Mouse (Mus musculus) neural tube, embryonic 15.5 days (tissue): ENCODE measurements around the gene Slc16a6. TPM values are rescaled to one million over a fixed set of nuclear protein-coding genes. Genes with fewer than 3 reads are reported as not detected.

Experiments used
- ATAC-seq: fragments of 200-750 bp; cut with Nextera tagmentation; 2 replicates; pipeline ENCODE4 v1.8.0; 2017; ENCODE audit warnings: mild to moderate bottlenecking, moderate TSS enrichment, moderate library complexity; ENCODE audit not compliant: low FRiP score
- H3K27ac ChIP-seq: fragments of 300-500 bp; sonication (generic); replicated peaks from 2 replicates; pipeline ENCODE4 v1.5.1; 2015; ENCODE audit warnings: mild to moderate bottlenecking, inconsistent platforms
- H3K27me3 ChIP-seq: fragments of 300-500 bp; sonication (generic); replicated peaks from 2 replicates; pipeline ENCODE4 v1.6.1; 2015; ENCODE audit warnings: inconsistent platforms
- H3K36me3 ChIP-seq: fragments of 300-500 bp; sonication (generic); 2 replicates; pipeline ENCODE4 v1.6.1; 2015; ENCODE audit warnings: inconsistent platforms
- H3K4me1 ChIP-seq: fragments of 300-500 bp; sonication (generic); 2 replicates; pipeline ENCODE4 v1.6.1; 2015; ENCODE audit warnings: inconsistent platforms
- H3K4me2 ChIP-seq: fragments of 300-500 bp; sonication (generic); 2 replicates; pipeline ENCODE4 v1.6.1; 2015; ENCODE audit warnings: inconsistent platforms, mild to moderate bottlenecking, moderate library complexity
- H3K4me3 ChIP-seq: fragments of 300-500 bp; sonication (generic); replicated peaks from 2 replicates; pipeline ENCODE4 v1.5.1; 2015; ENCODE audit warnings: mild to moderate bottlenecking, inconsistent platforms
- H3K9ac ChIP-seq: fragments of 300-500 bp; sonication (generic); replicated peaks from 2 replicates; pipeline ENCODE4 v1.6.1; 2015; ENCODE audit warnings: mild to moderate bottlenecking, inconsistent platforms
- H3K9me3 ChIP-seq: fragments of 300-500 bp; sonication (generic); replicated peaks from 2 replicates; pipeline ENCODE4 v1.6.1; 2016; ENCODE audit warnings: inconsistent platforms
- WGBS: fragments of 180-500 bp; shearing (Covaris S2); methylation state at CpG from one replicate; pipeline ENCODE4 v1.1.7; 2015; ENCODE audit warnings: mixed read lengths; 5-methylcytosine and 5-hydroxymethylcytosine counted together
- polyA plus RNA-seq: library from polyadenylated mRNA; unstranded; fragments of >200 nt; fragmentation: Nextera tagmentation; extraction: Ambion mirVana; gene quantifications from 2 replicates; pipeline ENCODE4 v1.2.1, GENCODE M21; 2015

Gene Slc16a6
- polyA plus RNA-seq, 1 experiment from 2014 or later, result 3.7 TPM

DNA sequence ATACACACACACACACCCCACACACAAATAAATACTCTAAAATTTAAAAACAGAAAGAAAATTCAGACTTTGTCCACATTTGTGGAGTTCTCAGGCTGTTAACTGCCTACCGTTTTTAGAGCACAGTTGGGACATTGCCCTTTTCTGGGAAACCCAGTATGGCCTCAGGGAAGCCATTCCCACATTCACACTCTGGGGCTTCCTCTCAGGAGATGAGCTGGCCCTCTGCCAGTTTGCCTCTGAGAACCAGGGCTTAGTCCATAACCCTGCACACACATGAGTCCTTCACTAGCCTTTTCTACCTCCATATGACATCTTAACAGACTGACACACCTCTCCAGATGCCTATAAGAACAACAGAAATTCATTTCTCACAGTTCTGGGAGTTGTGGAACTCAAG lies 50.1 kb downstream of the Slc16a6 start:
- 69% methylated on average over 1 of the region's 1 CpGs for WGBS
- 0 out of 2 replicates have a peak, but pooled peaks cover under 1% of the 10 kb centered on the region for H3K36me3 ChIP-seq
- H3K4me3 ChIP-seq, result no peak overlapping the region
- no peaks in the 10 kb centered on the region for H3K9me3 ChIP-seq
- no peak overlapping the region for H3K4me2 ChIP-seq
- H3K27ac ChIP-seq, result no peak overlapping the region
- H3K4me1 ChIP-seq, result peaks cover 14% of the 10 kb centered on the region
- ATAC-seq, result no peak
- H3K27me3 ChIP-seq, result no peaks in the 10 kb centered on the region
- H3K9ac ChIP-seq, result no peak overlapping the region

DNA sequence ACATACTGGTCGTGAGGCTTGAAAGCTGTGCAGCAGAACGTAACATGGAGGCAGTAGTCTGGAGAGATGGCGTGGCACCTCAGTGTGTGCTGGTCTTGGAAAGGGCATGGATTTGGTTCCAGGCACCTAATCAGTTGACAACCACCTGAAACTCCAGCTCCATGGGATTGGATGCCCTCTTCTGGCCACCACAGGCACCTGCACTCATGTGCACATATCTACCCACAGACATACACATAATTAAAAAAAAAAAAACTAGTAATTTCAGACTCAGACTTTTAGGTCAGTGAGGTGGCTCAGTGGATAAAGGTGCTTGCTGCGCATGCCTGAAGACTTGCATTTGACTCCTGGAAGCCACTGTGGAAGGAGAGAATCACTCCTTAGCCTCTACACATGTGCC lies 51.1 kb downstream of the Slc16a6 start:
- H3K9me3 ChIP-seq, result no peaks in the 10 kb centered on the region
- no peak overlapping the region for H3K4me3 ChIP-seq
- H3K4me1 ChIP-seq, result peaks cover 12% of the 10 kb centered on the region
- no peak overlapping the region for H3K27ac ChIP-seq
- 98% methylated on average over 4 of the region's 4 CpGs for WGBS
- no peaks in the 10 kb centered on the region for H3K27me3 ChIP-seq
- no peak overlapping the region for H3K4me2 ChIP-seq
- H3K9ac ChIP-seq, result no peak overlapping the region
- no peaks in the 10 kb centered on the region for H3K36me3 ChIP-seq
- ATAC-seq, result no peak

DNA sequence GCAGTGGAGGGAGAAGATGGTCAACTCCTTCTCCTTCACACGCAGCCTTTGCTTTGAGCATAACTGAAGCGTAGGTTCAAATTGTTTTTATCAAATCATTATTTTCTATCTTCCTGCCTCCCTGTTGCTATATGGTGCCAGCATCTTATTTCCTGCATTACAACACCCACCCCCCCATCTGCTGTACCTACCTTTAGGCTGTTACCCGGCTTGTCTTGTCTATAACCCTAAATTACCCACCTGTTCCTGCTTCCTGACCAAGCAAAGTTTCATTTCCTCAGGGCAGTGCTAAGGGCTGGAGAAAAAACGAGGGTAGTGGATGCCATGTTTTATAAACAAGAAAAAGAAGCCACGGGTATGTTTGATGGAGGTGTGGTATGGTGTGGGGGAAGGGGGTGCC lies 52.2 kb downstream of the Slc16a6 start:
- no peak overlapping the region for H3K4me2 ChIP-seq
- 80% methylated on average over 5 of the region's 5 CpGs for WGBS
- H3K27ac ChIP-seq, result no peak overlapping the region
- no peaks in the 10 kb centered on the region for H3K9me3 ChIP-seq
- no peaks in the 10 kb centered on the region for H3K27me3 ChIP-seq
- no peak overlapping the region for H3K4me3 ChIP-seq
- H3K36me3 ChIP-seq, result no peaks in the 10 kb centered on the region
- no peak for ATAC-seq
- H3K9ac ChIP-seq, result no peak overlapping the region
- 0 out of 2 replicates have a peak, but pooled peaks cover 5% of the 10 kb centered on the region for H3K4me1 ChIP-seq

DNA sequence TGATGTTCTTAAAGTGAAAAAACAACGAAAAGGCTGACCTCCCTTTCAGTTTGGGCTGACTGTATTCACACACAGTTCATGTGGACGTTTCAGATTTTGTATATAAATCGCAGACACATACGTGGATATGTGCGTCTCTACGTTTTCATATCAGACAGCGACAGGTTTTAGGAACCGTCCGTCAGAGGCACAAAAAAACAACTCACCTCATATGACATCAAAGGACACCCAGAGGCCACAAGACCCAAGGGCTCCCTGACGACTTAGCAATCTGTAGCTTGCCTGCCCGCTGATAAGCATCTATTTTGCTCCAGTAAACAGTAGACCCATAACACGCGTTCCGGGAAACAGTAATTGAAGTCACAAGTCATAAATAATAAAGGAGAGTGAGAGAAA lies 52.8 kb downstream of the Slc16a6 start:
- H3K4me1 ChIP-seq, result 0 out of 2 replicates have a peak, but pooled peaks cover 5% of the 10 kb centered on the region
- 78% methylated on average over 14 of the region's 14 CpGs for WGBS
- no peak for ATAC-seq
- H3K4me2 ChIP-seq, result no peak overlapping the region
- no peak overlapping the region for H3K4me3 ChIP-seq
- H3K9me3 ChIP-seq, result no peaks in the 10 kb centered on the region
- no peak overlapping the region for H3K9ac ChIP-seq
- H3K27me3 ChIP-seq, result no peaks in the 10 kb centered on the region
- H3K36me3 ChIP-seq, result no peaks in the 10 kb centered on the region
- H3K27ac ChIP-seq, result no peak overlapping the region

DNA sequence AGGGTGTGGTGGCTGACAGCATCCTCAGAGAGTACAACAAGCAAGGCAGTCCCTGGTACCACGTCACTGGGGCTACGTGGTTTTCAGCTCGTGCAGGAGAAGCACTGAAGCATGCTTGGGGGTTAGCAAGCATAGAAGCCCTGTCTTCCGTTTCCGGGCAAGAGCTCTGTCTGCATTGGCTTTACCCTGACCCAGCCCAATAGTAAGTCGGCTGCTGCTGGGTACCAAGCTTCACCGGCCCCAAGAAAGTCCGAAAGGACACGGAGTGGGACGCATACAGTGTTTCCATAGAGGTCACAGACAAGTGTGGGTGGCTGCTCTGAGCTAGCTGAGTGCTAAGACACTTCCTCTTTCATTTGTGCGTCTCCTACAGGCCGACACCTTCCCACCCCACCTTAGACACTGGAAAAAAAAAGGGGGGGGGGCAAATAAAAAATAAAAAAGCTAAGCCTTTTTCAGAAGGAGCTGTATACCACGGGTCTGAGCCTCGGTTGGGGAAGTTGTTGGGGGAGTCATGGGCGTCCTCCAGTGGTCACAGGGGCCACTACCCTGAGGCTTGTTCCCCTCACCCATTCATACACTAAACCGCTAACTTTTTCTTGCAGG lies 53.3 kb downstream of the Slc16a6 start:
- H3K27me3 ChIP-seq, result no peaks in the 10 kb centered on the region
- 56% methylated on average over 16 of the region's 16 CpGs for WGBS
- no peak for ATAC-seq

DNA sequence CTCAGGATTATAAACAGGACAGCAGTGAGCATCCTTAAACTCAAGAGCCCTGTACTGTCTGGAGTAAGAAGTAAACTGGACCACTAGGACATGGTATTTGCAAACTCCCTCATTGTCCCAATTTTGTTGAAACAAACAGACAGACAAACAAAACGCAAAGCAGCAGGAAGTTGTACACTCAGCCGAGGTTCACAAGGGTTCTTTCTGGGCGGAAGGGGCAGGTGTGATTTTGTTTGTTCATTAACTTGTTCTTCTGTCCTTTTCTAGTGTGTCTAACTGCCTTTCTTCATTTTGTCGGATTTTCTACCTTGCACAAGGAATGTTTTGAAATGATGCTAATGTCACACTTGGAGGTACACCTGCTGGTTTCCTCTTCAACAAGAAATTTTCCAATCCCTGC lies 53.9 kb downstream of the Slc16a6 start:
- 65% methylated on average over 4 of the region's 4 CpGs for whole genome bisulfite sequencing
- H3K9ac ChIP-seq, result no peak overlapping the region
- no peak for ATAC-seq

More for the DNA sequence above, 53.3 kb downstream of the Slc16a6 start:
- no peaks in the 10 kb centered on the region for H3K36me3 ChIP-seq
- no peak overlapping the region for H3K4me3 ChIP-seq
- H3K27ac ChIP-seq, result no peak overlapping the region
- 0 out of 2 replicates have a peak, but pooled peaks cover 1% of the 10 kb centered on the region for H3K4me1 ChIP-seq
- H3K9me3 ChIP-seq, result no peaks in the 10 kb centered on the region
- no peak overlapping the region for H3K9ac ChIP-seq
- H3K4me2 ChIP-seq, result no peak overlapping the region

DNA sequence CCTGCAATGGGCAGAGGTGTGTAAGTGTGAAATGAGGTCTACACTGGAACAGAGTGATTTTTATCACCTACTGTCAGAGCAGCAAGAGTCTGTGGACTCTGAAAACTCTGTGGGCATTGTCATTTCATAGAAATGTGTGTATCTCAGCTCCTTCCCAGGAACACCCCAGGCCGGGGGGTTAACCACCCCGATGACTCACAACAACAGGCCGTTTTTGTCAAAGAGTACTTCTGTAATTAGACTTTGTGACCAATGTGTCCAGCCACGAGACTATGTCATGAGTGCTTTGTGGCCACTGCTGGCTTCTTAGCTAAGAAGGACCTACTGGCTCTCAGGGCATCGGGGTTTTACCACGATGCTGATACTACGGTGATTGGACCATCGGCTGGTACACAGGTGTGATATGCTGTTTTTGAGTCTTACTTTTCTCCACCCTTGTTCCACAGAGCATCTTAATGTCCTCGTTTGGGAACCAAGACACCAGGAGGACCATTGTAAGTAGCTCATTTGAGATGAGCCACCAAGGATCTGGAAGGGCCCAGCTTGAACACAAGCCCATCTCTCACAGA lies 55.8 kb downstream of the Slc16a6 start:
- Histone ChIP-seq H3K36me3 (no peaks in the 10 kb centered on the region), H3K4me1 (no peaks in the 10 kb centered on the region), H3K9me3 (no peaks in the 10 kb centered on the region), H3K4me2 (no peak overlapping the region), H3K27me3 (no peaks in the 10 kb centered on the region), H3K9ac (no peak overlapping the region), H3K4me3 (no peak overlapping the region), H3K27ac (no peak overlapping the region)
- WGBS, result 91% methylated on average over 9 of the region's 9 CpGs
- no peak for ATAC-seq

More for the DNA sequence above, 53.9 kb downstream of the Slc16a6 start:
- Histone ChIP-seq H3K4me1 (no peaks in the 10 kb centered on the region), H3K4me2 (no peak overlapping the region), H3K27ac (no peak overlapping the region), H3K27me3 (no peaks in the 10 kb centered on the region), H3K36me3 (no peaks in the 10 kb centered on the region), H3K4me3 (no peak overlapping the region), H3K9me3 (no peaks in the 10 kb centered on the region)

DNA sequence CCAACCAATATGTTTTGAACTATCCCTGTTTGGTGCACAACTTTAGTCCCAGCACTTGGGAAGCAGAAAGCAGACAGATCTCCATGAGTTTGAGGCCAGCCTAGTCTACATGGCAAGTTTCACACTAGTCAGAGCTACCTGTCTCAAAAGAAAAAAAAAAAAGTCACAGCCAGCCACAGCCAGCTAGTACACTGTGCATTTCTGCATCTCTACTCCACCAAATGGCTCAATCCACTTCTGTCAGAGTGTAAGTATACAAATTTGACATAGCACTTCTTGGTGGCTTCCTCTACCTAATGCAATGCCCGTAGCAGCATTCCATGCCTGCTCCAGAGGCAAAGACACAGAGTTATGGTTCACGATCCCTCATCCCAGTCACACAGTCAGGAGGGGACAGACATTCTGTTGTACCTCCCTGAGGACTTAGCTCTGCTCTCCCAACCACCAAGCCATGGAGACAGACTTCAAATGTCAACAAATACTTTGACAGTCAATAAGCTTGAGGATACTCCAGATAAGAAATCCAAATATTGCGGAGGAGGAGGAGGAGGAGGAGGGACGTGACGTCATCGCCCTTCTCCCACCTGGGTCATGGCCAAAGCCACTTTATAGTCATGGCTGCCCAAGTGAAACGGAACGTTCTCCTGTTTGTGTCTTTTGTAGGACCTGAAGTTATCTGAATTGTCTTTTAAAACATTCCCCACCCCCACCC lies 56.5 kb downstream of the Slc16a6 start:
- H3K27ac ChIP-seq, result no peak overlapping the region
- H3K4me3 ChIP-seq, result no peak overlapping the region
- no peak overlapping the region for H3K4me2 ChIP-seq
- H3K27me3 ChIP-seq, result no peaks in the 10 kb centered on the region
- no peaks in the 10 kb centered on the region for H3K36me3 ChIP-seq
- no peaks in the 10 kb centered on the region for H3K4me1 ChIP-seq
- 80% methylated on average over 8 of the region's 8 CpGs for WGBS
- H3K9me3 ChIP-seq, result no peaks in the 10 kb centered on the region
- no peak for ATAC-seq
- no peak overlapping the region for H3K9ac ChIP-seq

DNA sequence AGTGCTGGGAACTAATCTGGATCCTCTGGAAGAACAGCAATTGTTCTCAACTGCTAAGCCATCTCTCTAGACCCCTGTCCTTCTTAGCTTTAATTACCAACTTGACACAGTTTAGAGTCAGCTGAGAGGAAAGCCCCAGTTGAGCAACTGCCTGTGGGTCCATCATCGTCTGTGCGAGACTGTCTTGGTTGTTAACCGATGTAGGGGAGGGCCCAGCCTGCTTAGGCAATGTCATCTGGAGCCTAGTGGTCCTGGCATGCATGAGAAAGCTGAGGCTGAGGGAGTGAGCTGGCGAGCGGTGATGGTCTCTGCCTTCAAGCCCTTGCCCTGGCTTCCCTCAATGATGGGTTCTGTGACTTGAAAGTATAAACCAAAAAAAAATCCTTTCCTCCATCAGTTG lies 58.6 kb downstream of the Slc16a6 start:
- no peak overlapping the region for H3K9ac ChIP-seq
- no peaks in the 10 kb centered on the region for H3K4me1 ChIP-seq
- no peaks in the 10 kb centered on the region for H3K36me3 ChIP-seq
- H3K4me3 ChIP-seq, result no peak overlapping the region
- H3K27me3 ChIP-seq, result no peaks in the 10 kb centered on the region
- no peak overlapping the region for H3K27ac ChIP-seq
- WGBS, result 84% methylated on average over 5 of the region's 5 CpGs
- H3K4me2 ChIP-seq, result no peak overlapping the region
- H3K9me3 ChIP-seq, result no peaks in the 10 kb centered on the region
- ATAC-seq, result no peak

DNA sequence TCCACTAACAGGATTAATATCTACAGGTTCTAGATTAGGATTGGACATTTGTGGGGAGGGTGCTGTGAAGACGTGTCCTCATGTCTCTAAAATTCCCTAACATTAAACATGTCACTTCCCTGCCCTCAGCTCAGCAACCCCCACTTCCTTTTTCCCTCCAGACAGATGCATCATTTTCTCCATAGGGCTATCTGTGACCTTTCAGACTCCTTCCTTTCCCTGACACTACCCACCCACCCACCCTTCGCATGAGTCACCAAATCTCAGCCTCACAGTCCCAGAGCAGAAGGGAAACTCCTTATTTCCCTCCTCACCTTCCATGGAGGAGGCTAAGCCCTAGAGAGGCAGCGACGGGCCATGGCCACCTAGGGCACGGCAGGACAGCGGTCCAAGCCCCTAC lies 59.8 kb downstream of the Slc16a6 start, which contains the start of gene 9930022D16Rik:
TSS of gene 9930022D16Rik (plus strand) at position 301 of the 400 bp plus-strand sequence.
- H3K4me2 ChIP-seq, result no peak within 1 kb of the TSS
- H3K36me3 ChIP-seq, result no peaks in the 10 kb centered on the region
- H3K9me3 ChIP-seq, result no peaks in the 10 kb centered on the region
- H3K4me3 ChIP-seq, result no peak within 1 kb of the TSS
- no peak within 1 kb of the TSS for H3K9ac ChIP-seq
- 89% methylated on average over 6 of the region's 6 CpGs for WGBS
- no peaks in the 10 kb centered on the region for H3K4me1 ChIP-seq
- ATAC-seq, result no peak
- no peak within 1 kb of the TSS for H3K27ac ChIP-seq
- no peaks in the 10 kb centered on the region for H3K27me3 ChIP-seq

DNA sequence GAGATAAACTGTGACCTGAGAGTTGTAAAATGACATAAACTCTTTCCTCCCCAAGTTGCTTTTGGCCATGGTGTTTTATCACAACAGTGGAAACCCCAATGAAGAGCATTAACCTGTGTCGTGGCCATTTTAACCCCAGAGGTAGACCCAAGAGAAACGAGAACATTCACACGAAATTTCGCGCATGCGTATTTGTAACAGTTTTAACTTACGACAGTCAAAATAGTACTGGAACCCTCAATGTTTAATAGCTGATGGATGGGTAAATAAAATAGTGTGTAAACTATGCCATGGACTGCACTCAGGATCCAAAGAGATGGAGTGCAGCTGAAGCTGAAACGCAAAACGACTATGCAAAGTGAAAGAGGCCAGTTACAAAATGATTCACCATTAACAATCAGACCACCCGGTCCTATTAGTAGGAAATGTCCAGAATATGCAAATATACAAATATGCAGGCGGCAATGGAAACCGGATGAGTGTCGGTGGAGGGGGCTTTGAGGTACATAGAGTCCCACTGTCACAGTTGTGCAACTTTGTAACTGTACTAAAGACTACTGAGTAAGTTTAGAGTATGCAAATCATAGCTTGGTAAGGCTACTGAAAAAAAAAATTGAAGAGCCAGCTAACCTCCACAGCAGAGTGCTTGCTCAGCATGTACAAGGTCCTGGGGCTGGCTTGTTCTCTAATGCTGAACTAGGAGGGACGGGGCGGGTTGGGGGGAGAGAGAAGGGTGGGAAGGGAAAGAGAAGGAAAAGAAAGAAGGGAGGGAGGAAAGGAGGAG lies 63.0 kb downstream of the Slc16a6 start:
- H3K27me3 ChIP-seq, result no peaks in the 10 kb centered on the region
- H3K36me3 ChIP-seq, result no peaks in the 10 kb centered on the region
- no peak for ATAC-seq
- no peak overlapping the region for H3K4me2 ChIP-seq
- H3K9ac ChIP-seq, result no peak overlapping the region
- H3K4me3 ChIP-seq, result no peak overlapping the region
- no peaks in the 10 kb centered on the region for H3K4me1 ChIP-seq
- WGBS, result 88% methylated on average over 15 of the region's 15 CpGs
- H3K9me3 ChIP-seq, result no peaks in the 10 kb centered on the region
- H3K27ac ChIP-seq, result no peak overlapping the region
